Mouse (Mus musculus): ENCODE data around the gene AA792892.
"Not testable (repeated sequence)": the region's sequence is repeated elsewhere in the genome, so short reads cannot be mapped to it uniquely, and the experiment has no call there.

AA792892 gene

GRCm38 (mm10) chr5:94339449-94339848, at the start of gene AA792892:
TSS of gene AA792892 (plus strand) at chr5:94339749.
- DNase-seq: not testable (repeated sequence)

GRCm38 (mm10) chr5:94306696-94307095, 32.9 kb upstream of the AA792892 start, which contains the start of gene A430089I19Rik:
TSS of gene A430089I19Rik (minus strand) at chr5:94306796.
- DNase-seq: not testable (repeated sequence)

- not testable (repeated sequence) for DNase-seq
Observed at GRCm38 (mm10) chr5:94314135-94314534, 25.4 kb upstream of the AA792892 start, which contains the start of gene Gm6502. TSS of gene Gm6502 (plus strand) at chr5:94314435.
